ENCODE assay signal across 9 mouse cellular contexts in genomic region chr2:75959183-75959849, GRCm38 (mm10). TPM values are rescaled to one million over a fixed set of nuclear protein-coding genes. Genes with fewer than 3 reads are reported as not detected.
A peak's percentile ranks its signal among the peaks of the same experiment; 100 is the strongest.
DNase-seq lines count a peak whose midpoint lies in the region; ATAC-seq lines count a peak whose summit lies in the region.
"Had no signal": no experiment of that assay in that cellular context is flagged by ENCODE, and none has a peak within 500 bp of the region (broad histone marks: within the 10 kb centered on the region; RNA-seq: fewer than 3 reads in every experiment).

No protein-coding gene starts in this region.

- H3K9ac ChIP-seq in lung, embryonic 15.5 days, result no peak overlapping the region
- no peak overlapping the region for H3K9ac ChIP-seq in forebrain, embryonic 14.5 days (ENCODE audit: low read length)
- H3K9ac ChIP-seq in intestine, embryonic 15.5 days, result no peak overlapping the region
- no peak overlapping the region for H3K9ac ChIP-seq in stomach, embryonic 14.5 days (replicated peaks; ENCODE audit: low read depth, low read length)
- H3K9ac ChIP-seq: liver, embryonic 13.5 days had no signal

- 25% methylated on average over 18 of the region's 18 CpGs for WGBS in lung, embryonic 15.5 days
- WGBS in forebrain, embryonic 14.5 days, result 22% methylated on average over 18 of the region's 18 CpGs
- WGBS in intestine, embryonic 15.5 days, result 31% methylated on average over 18 of the region's 18 CpGs
- WGBS in stomach, embryonic 14.5 days, result 28% methylated on average over 18 of the region's 18 CpGs

- H3K4me2 ChIP-seq in lung, embryonic 15.5 days, result peak overlapping the region; percentile 35
- H3K4me2 ChIP-seq in forebrain, embryonic 14.5 days (ENCODE audit: low read length), result peak overlapping the region; percentile 40
- H3K4me2 ChIP-seq in intestine, embryonic 15.5 days (replicated peaks), result peak overlapping the region; percentile 44
- peak overlapping the region; percentile 13; the same call in 1 of the 2 replicates for H3K4me2 ChIP-seq in stomach, embryonic 14.5 days (replicated peaks; ENCODE audit: low read depth, low read length)
- H3K4me2 ChIP-seq: liver, embryonic 13.5 days had no signal

- no peaks in the 10 kb centered on the region for H3K27me3 ChIP-seq in lung, embryonic 15.5 days
- H3K27me3 ChIP-seq in forebrain, embryonic 14.5 days (replicated peaks; ENCODE audit: control insufficient read depth, insufficient read depth, low read length), result no peaks in the 10 kb centered on the region
- H3K27me3 ChIP-seq in intestine, embryonic 15.5 days (replicated peaks), result no peaks in the 10 kb centered on the region
- no peaks in the 10 kb centered on the region for H3K27me3 ChIP-seq in stomach, embryonic 14.5 days (ENCODE audit: control insufficient read depth, insufficient read depth, low read length)
- H3K27me3 ChIP-seq: liver, embryonic 13.5 days had no signal

- peaks cover 26% of the 10 kb centered on the region for H3K4me1 ChIP-seq in lung, embryonic 15.5 days
- peaks cover 18% of the 10 kb centered on the region for H3K4me1 ChIP-seq in forebrain, embryonic 14.5 days (ENCODE audit: control insufficient read depth, insufficient read depth, low read length)
- peaks cover 19% of the 10 kb centered on the region for H3K4me1 ChIP-seq in intestine, embryonic 15.5 days (replicated peaks)
- H3K4me1 ChIP-seq in stomach, embryonic 14.5 days (ENCODE audit: control insufficient read depth, insufficient read depth, low read length), result peaks cover 19% of the 10 kb centered on the region

- no peaks in the 10 kb centered on the region for H3K9me3 ChIP-seq in lung, embryonic 15.5 days
- no peaks in the 10 kb centered on the region for H3K9me3 ChIP-seq in forebrain, embryonic 14.5 days (replicated peaks; ENCODE audit: control insufficient read depth, low read length)
- no peaks in the 10 kb centered on the region for H3K9me3 ChIP-seq in intestine, embryonic 15.5 days
- no peaks in the 10 kb centered on the region for H3K9me3 ChIP-seq in stomach, embryonic 14.5 days (ENCODE audit: control insufficient read depth, low read depth, low read length)
- H3K9me3 ChIP-seq: liver, embryonic 13.5 days had no signal

- no peak for ATAC-seq in lung, embryonic 15.5 days (ENCODE audit: borderline replicate concordance, extremely low read depth, low FRiP score, low TSS enrichment)
- peak; percentile 47 for ATAC-seq in forebrain, embryonic 14.5 days
- peak; percentile 53; the same call in 1 of the 2 replicates for ATAC-seq in intestine, embryonic 15.5 days
- ATAC-seq in stomach, embryonic 14.5 days (ENCODE audit: insufficient number of reproducible peaks, insufficient read depth, low FRiP score, low read depth), result no peak
- no peak for ATAC-seq in granulocyte monocyte progenitor cell, adult 5-6 weeks (replicated peaks; ENCODE audit: poor library complexity, severe bottlenecking)

- DNase-seq in lung, postnatal 36 days, result no peak
- DNase-seq in forebrain, embryonic 14.5 days (ENCODE audit: low spot score), result peak; percentile 51
- DNase-seq in layer of hippocampus, adult 18-20 months (ENCODE audit: low spot score in 2 of 2), result no peak
- DNase-seq in gastrocnemius, postnatal 36 days, result no peak
- DNase-seq: liver, embryonic 13.5 days had no signal

- intact Hi-C loops in gastrocnemius, postnatal 36 days (cut with DNase I), result no loop called here

- peak overlapping the region; percentile 82 for H3K27ac ChIP-seq in lung, embryonic 15.5 days
- H3K27ac ChIP-seq in forebrain, embryonic 14.5 days (ENCODE audit: low read depth, low read length), result peak overlapping the region; percentile 52
- H3K27ac ChIP-seq in intestine, embryonic 15.5 days, result peak overlapping the region; percentile 37; the same call in 1 of the 2 replicates
- H3K27ac ChIP-seq in stomach, embryonic 14.5 days (ENCODE audit: low read length), result peak overlapping the region; percentile 68
- H3K27ac ChIP-seq: liver, embryonic 13.5 days had no signal

- no peak overlapping the region for H3K4me3 ChIP-seq in lung, embryonic 15.5 days
- H3K4me3 ChIP-seq in forebrain, embryonic 14.5 days (ENCODE audit: low read depth, low read length), result no peak overlapping the region
- H3K4me3 ChIP-seq in intestine, embryonic 15.5 days (replicated peaks), result no peak overlapping the region
- no peak overlapping the region for H3K4me3 ChIP-seq in stomach, embryonic 14.5 days (ENCODE audit: low read depth, low read length)
- H3K4me3 ChIP-seq: liver, embryonic 13.5 days had no signal

- H3K36me3 ChIP-seq in lung, embryonic 15.5 days, result no peaks in the 10 kb centered on the region
- no peaks in the 10 kb centered on the region for H3K36me3 ChIP-seq in forebrain, embryonic 14.5 days (ENCODE audit: control insufficient read depth, insufficient read depth, low read length)
- no peaks in the 10 kb centered on the region for H3K36me3 ChIP-seq in intestine, embryonic 15.5 days
- H3K36me3 ChIP-seq in stomach, embryonic 14.5 days (ENCODE audit: control insufficient read depth, insufficient read depth, low read length), result no peaks in the 10 kb centered on the region
- H3K36me3 ChIP-seq: liver, embryonic 13.5 days had no signal

RNA-seq across cellular contexts. Expression of gene Ttc30a2, which starts 18.7 kb away (rescaled TPM):
- 0.50 and 0.75 TPM in 2 replicates for polyA plus RNA-seq in lung, embryonic 15.5 days (2015; fragmentation: Nextera tagmentation; extraction: Ambion mirVana)
- polyA plus RNA-seq in forebrain, embryonic 14.5 days (2014; fragmentation: Nextera tagmentation; extraction: Ambion mirVana), result 0.90 and 1.6 TPM in 2 replicates
- polyA plus RNA-seq in intestine, embryonic 15.5 days (2015; fragmentation: Nextera tagmentation; extraction: Ambion mirVana), result 0.08 and 0.16 TPM in 2 replicates
- 0.42 and 0.63 TPM in 2 replicates for polyA plus RNA-seq in stomach, embryonic 14.5 days (2014; fragmentation: Nextera tagmentation; extraction: Ambion mirVana)
- total RNA-seq in granulocyte monocyte progenitor cell, adult 5-6 weeks (2014; fragmentation: Nextera tagmentation), result not detected in 2 replicates
- 0.30 TPM in 1 of 2 replicates, not detected in the other for total RNA-seq in granulocyte monocyte progenitor cell, adult 5-6 weeks (2017)
- total RNA-seq in layer of hippocampus, adult 18-20 months (2021), result under 1 TPM in 1 of 2 experiments, not detected in 1; 0.35 TPM
- under 1 TPM in 1 of 2 experiments, not detected in 1; 0.28 TPM for total RNA-seq in gastrocnemius, postnatal 36 days (2021)

RNA-seq across cellular contexts. Expression of gene Ttc30b, which starts 20.9 kb away (rescaled TPM):
- polyA plus RNA-seq in lung, embryonic 15.5 days (2015; fragmentation: Nextera tagmentation; extraction: Ambion mirVana), result 15.5 and 16.9 TPM in 2 replicates
- polyA plus RNA-seq in forebrain, embryonic 14.5 days (2014; fragmentation: Nextera tagmentation; extraction: Ambion mirVana), result 20.8 and 21.6 TPM in 2 replicates
- polyA plus RNA-seq in intestine, embryonic 15.5 days (2015; fragmentation: Nextera tagmentation; extraction: Ambion mirVana), result 6.8 and 8.5 TPM in 2 replicates
- polyA plus RNA-seq in stomach, embryonic 14.5 days (2014; fragmentation: Nextera tagmentation; extraction: Ambion mirVana), result 13.5 and 15.2 TPM in 2 replicates
- 1.1 and 1.4 TPM in 2 replicates for total RNA-seq in granulocyte monocyte progenitor cell, adult 5-6 weeks (2014; fragmentation: Nextera tagmentation)
- total RNA-seq in granulocyte monocyte progenitor cell, adult 5-6 weeks (2017), result 1.8 and 3.1 TPM in 2 replicates
- 10 to 100 TPM; 13.3 to 14.6 TPM for total RNA-seq in layer of hippocampus, adult 18-20 months (2021)
- total RNA-seq in gastrocnemius, postnatal 36 days (2021), result 1 to 10 TPM; 1.8 to 3.9 TPM

RNA-seq across cellular contexts. Expression of gene Ttc30a1, which starts 22.5 kb away (rescaled TPM):
- 9.4 and 9.5 TPM in 2 replicates for polyA plus RNA-seq in lung, embryonic 15.5 days (2015; fragmentation: Nextera tagmentation; extraction: Ambion mirVana)
- 8.8 and 10.4 TPM in 2 replicates for polyA plus RNA-seq in forebrain, embryonic 14.5 days (2014; fragmentation: Nextera tagmentation; extraction: Ambion mirVana)
- 5.8 TPM in 2 replicates for polyA plus RNA-seq in intestine, embryonic 15.5 days (2015; fragmentation: Nextera tagmentation; extraction: Ambion mirVana)
- polyA plus RNA-seq in stomach, embryonic 14.5 days (2014; fragmentation: Nextera tagmentation; extraction: Ambion mirVana), result 7.8 and 8.2 TPM in 2 replicates
- total RNA-seq in granulocyte monocyte progenitor cell, adult 5-6 weeks (2014; fragmentation: Nextera tagmentation), result 0.73 and 0.98 TPM in 2 replicates
- total RNA-seq in granulocyte monocyte progenitor cell, adult 5-6 weeks (2017), result 4.1 and 4.5 TPM in 2 replicates
- total RNA-seq in layer of hippocampus, adult 18-20 months (2021), result 1 to 10 TPM; 2.8 to 3.5 TPM
- total RNA-seq in gastrocnemius, postnatal 36 days (2021), result 1 to 10 TPM in 1 of 2 experiments, under 1 TPM in 1; 0.72 to 1.3 TPM

Comparison
In these comparisons a context has a peak if more than half of its experiments do, and no peak if none do; other contexts are left out.
1. ATAC-seq: peak in forebrain, embryonic 14.5 days (single experiment) and intestine, embryonic 15.5 days (single experiment); none in lung, embryonic 15.5 days (single experiment), stomach, embryonic 14.5 days (single experiment) and granulocyte monocyte progenitor cell, adult 5-6 weeks (single experiment).
2. Peak in every context shown above with its lines, with median percentiles within 50 percentile points of each other: H3K27ac ChIP-seq and H3K4me2 ChIP-seq.